Mouse (Mus musculus) MEL (cell line): ENCODE results near the gene Atp5d. TPM values are rescaled to one million over a fixed set of nuclear protein-coding genes. Genes with fewer than 3 reads are reported as not detected.

Experiments used
- DNase-seq: peaks from one replicate; pipeline ENCODE4 v3.0.0; 2011; ENCODE audit warnings: low read depth, low spot score
- H3K27ac ChIP-seq: 2 replicates; pipeline ENCODE4 v1.5.1; 2012; ENCODE audit warnings: low read depth, mild to moderate bottlenecking, control low read depth, low read length, moderate library complexity; ENCODE audit not compliant: control insufficient read depth
- H3K27me3 ChIP-seq, 2 experiments: fragments of 150-350 bp in 1 of 2; sonication (generic) in 1 of 2; 2 replicates each; pipeline ENCODE4 v1.6.1; 2012; ENCODE audit warnings: low read length in 2 of 2, mild to moderate bottlenecking in 2 of 2, improper control_type of control experiment in 1 of 2, moderate library complexity in 1 of 2; ENCODE audit not compliant: insufficient read depth in 2 of 2, control insufficient read depth in 1 of 2
- H3K36me3 ChIP-seq, 2 experiments: 2 replicates each; pipeline ENCODE4 v1.6.1; 2012 to 2014; ENCODE audit warnings: low read length in 2 of 2, improper control_type of control experiment in 1 of 2, inconsistent platforms in 1 of 2, mild to moderate bottlenecking in 1 of 2; ENCODE audit not compliant: insufficient read depth in 2 of 2, control insufficient read depth in 1 of 2
- H3K4me1 ChIP-seq, 2 experiments: fragments of 150-350 bp in 1 of 2; sonication (generic) in 1 of 2; 2 replicates each; pipeline ENCODE4 v1.6.1; 2012; ENCODE audit warnings: low read length in 2 of 2, improper control_type of control experiment in 1 of 2, mild to moderate bottlenecking in 1 of 2; ENCODE audit not compliant: insufficient read depth in 2 of 2, control insufficient read depth in 1 of 2
- H3K4me3 ChIP-seq, 2 experiments: fragments of 150-350 bp in 1 of 2; sonication (generic) in 1 of 2; 2 replicates each; pipeline ENCODE4 v1.5.1; 2012; ENCODE audit warnings: low read depth in 2 of 2, low read length in 2 of 2, mild to moderate bottlenecking in 2 of 2, moderate library complexity in 2 of 2, control low read depth in 1 of 2, improper control_type of control experiment in 1 of 2; ENCODE audit not compliant: control insufficient read depth in 1 of 2, insufficient read depth in 1 of 2
- H3K79me2 ChIP-seq: 2 replicates; pipeline ENCODE4 v1.6.1; 2012; ENCODE audit warnings: mild to moderate bottlenecking, low read length, moderate library complexity; ENCODE audit not compliant: control insufficient read depth, poor library complexity, insufficient read depth
- H3K9ac ChIP-seq: 2 replicates; pipeline ENCODE4 v1.6.1; 2012; ENCODE audit warnings: low read depth, mild to moderate bottlenecking, control low read depth, low read length, moderate library complexity; ENCODE audit not compliant: control insufficient read depth, poor library complexity, severe bottlenecking
- H3K9me3 ChIP-seq: fragments of 150-350 bp; sonication (generic); replicated peaks from 2 replicates; pipeline ENCODE4 v1.6.1; 2012; ENCODE audit warnings: mild to moderate bottlenecking, low read length, improper control_type of control experiment, moderate library complexity; ENCODE audit not compliant: insufficient read depth
- ELF1 ChIP-seq: IDR thresholded peaks from 2 replicates; pipeline ENCODE4 v1.6.1; 2014; ENCODE audit warnings: low read depth, mild to moderate bottlenecking, inconsistent platforms, low read length, improper control_type of control experiment, moderate library complexity
- EP300 ChIP-seq, 2 experiments: IDR thresholded peaks; 2 replicates each; pipeline ENCODE4 v1.6.1; 2011; ENCODE audit warnings: improper control_type of control experiment in 2 of 2, low read length in 2 of 2, low read depth in 1 of 2, mild to moderate bottlenecking in 1 of 2
- ETS1 ChIP-seq: IDR thresholded peaks from 2 replicates; pipeline ENCODE4 v1.6.1; 2012; ENCODE audit warnings: low read depth, mild to moderate bottlenecking, inconsistent platforms, low read length, improper control_type of control experiment, moderate library complexity
- GABPA ChIP-seq: IDR thresholded peaks from 2 replicates; pipeline ENCODE4 v1.6.1; 2012; ENCODE audit warnings: low read depth, mild to moderate bottlenecking, inconsistent platforms, low read length, improper control_type of control experiment, moderate library complexity
- GATA1 ChIP-seq: IDR thresholded peaks from 2 replicates; pipeline ENCODE4 v1.6.1; 2011; ENCODE audit warnings: low read depth, low read length, improper control_type of control experiment
- JUND ChIP-seq: IDR thresholded peaks from 2 replicates; pipeline ENCODE4 v1.6.1; 2011; ENCODE audit warnings: low read depth, mild to moderate bottlenecking, improper control_type of control experiment, low read length
- KAT2A ChIP-seq: conservative IDR thresholded peaks from 2 replicates; pipeline ENCODE4 v1.6.1; 2012; ENCODE audit warnings: low read depth, low read length, improper control_type of control experiment, inconsistent platforms
- MAFK ChIP-seq: IDR thresholded peaks from 2 replicates; pipeline ENCODE4 v1.6.1; 2011; ENCODE audit warnings: low read depth, mild to moderate bottlenecking, low read length, improper control_type of control experiment, borderline replicate concordance
- MEF2A ChIP-seq: IDR thresholded peaks from 2 replicates; pipeline ENCODE4 v1.6.1; 2014; ENCODE audit warnings: low read depth, mild to moderate bottlenecking, inconsistent platforms, low read length, improper control_type of control experiment; ENCODE audit not compliant: poor library complexity, insufficient replicate concordance, severe bottlenecking; ENCODE audit errors: extremely low read depth
- MYB ChIP-seq: IDR thresholded peaks from 2 replicates; pipeline ENCODE4 v1.6.1; 2011; ENCODE audit warnings: mild to moderate bottlenecking, low read depth, low read length, improper control_type of control experiment
- MYC ChIP-seq: IDR thresholded peaks from 2 replicates; pipeline ENCODE4 v1.6.1; 2011; ENCODE audit warnings: low read depth, mild to moderate bottlenecking, low read length, improper control_type of control experiment, moderate library complexity
- NELFE ChIP-seq: IDR thresholded peaks from 2 replicates; pipeline ENCODE4 v1.6.1; 2011; ENCODE audit warnings: low read depth, low read length, improper control_type of control experiment
- POLR2A ChIP-seq, 2 experiments: IDR thresholded peaks; 2 replicates each; pipeline ENCODE4 v1.6.1; 2011 to 2012; ENCODE audit warnings: low read length in 2 of 2, mild to moderate bottlenecking in 2 of 2, control low read depth in 1 of 2, improper control_type of control experiment in 1 of 2, low read depth in 1 of 2, moderate library complexity in 1 of 2; ENCODE audit not compliant: control insufficient read depth in 1 of 2, insufficient read depth in 1 of 2, poor library complexity in 1 of 2
- POLR2AphosphoS5 ChIP-seq: IDR thresholded peaks from 2 replicates; pipeline ENCODE4 v1.6.1; 2012; ENCODE audit warnings: low read depth, borderline replicate concordance, mild to moderate bottlenecking, inconsistent platforms, low read length, moderate library complexity, mixed read lengths
- RAD21 ChIP-seq: IDR thresholded peaks from 2 replicates; pipeline ENCODE4 v1.6.1; 2011; ENCODE audit warnings: mild to moderate bottlenecking, low read depth, low read length, improper control_type of control experiment
- RCOR1 ChIP-seq: IDR thresholded peaks from 2 replicates; pipeline ENCODE4 v1.6.1; 2012; ENCODE audit warnings: low read depth, mild to moderate bottlenecking, inconsistent platforms, low read length, improper control_type of control experiment
- SIN3A ChIP-seq: IDR thresholded peaks from 2 replicates; pipeline ENCODE4 v1.6.1; 2012; ENCODE audit warnings: low read length, improper control_type of control experiment, inconsistent platforms
- SMC3 ChIP-seq: IDR thresholded peaks from 2 replicates; pipeline ENCODE4 v1.6.1; 2011; ENCODE audit warnings: low read depth, low read length, improper control_type of control experiment
- TAL1 ChIP-seq: IDR thresholded peaks from 2 replicates; pipeline ENCODE4 v1.6.1; 2012; ENCODE audit warnings: mild to moderate bottlenecking, inconsistent platforms, low read length, moderate library complexity, mixed read lengths
- TBP ChIP-seq: IDR thresholded peaks from 2 replicates; pipeline ENCODE4 v1.8.0; 2011; ENCODE audit warnings: low read depth, low read length, improper control_type of control experiment
- TCF12 ChIP-seq: IDR thresholded peaks from 2 replicates; pipeline ENCODE4 v1.6.1; 2014; ENCODE audit warnings: low read depth, mild to moderate bottlenecking, inconsistent platforms, low read length, improper control_type of control experiment, moderate library complexity
- UBTF ChIP-seq: IDR thresholded peaks from 2 replicates; pipeline ENCODE4 v1.6.1; 2012; ENCODE audit warnings: low read depth, mild to moderate bottlenecking, inconsistent platforms, low read length, improper control_type of control experiment, moderate library complexity, borderline replicate concordance; ENCODE audit not compliant: insufficient read depth
- USF1 ChIP-seq: IDR thresholded peaks from 2 replicates; pipeline ENCODE4 v1.6.1; 2014; ENCODE audit warnings: low read depth, mild to moderate bottlenecking, inconsistent platforms, low read length, improper control_type of control experiment, moderate library complexity
- USF2 ChIP-seq, 2 experiments: IDR thresholded peaks; 2 replicates each; pipeline ENCODE4 v1.6.1; 2011 to 2012; ENCODE audit warnings: improper control_type of control experiment in 2 of 2, low read length in 2 of 2, borderline replicate concordance in 1 of 2, inconsistent platforms in 1 of 2, low read depth in 1 of 2, mild to moderate bottlenecking in 1 of 2; ENCODE audit not compliant: insufficient read depth in 1 of 2
- ZC3H11A ChIP-seq: IDR thresholded peaks from 2 replicates; pipeline ENCODE4 v1.6.1; 2012; ENCODE audit warnings: low read depth, mild to moderate bottlenecking, inconsistent platforms, low read length, improper control_type of control experiment
- ZMIZ1 ChIP-seq: IDR thresholded peaks from 2 replicates; pipeline ENCODE4 v1.6.1; 2012; ENCODE audit warnings: low read depth, mild to moderate bottlenecking, inconsistent platforms, low read length, improper control_type of control experiment, moderate library complexity
- ZNF384 ChIP-seq: IDR thresholded peaks from 2 replicates; pipeline ENCODE4 v1.6.1; 2012; ENCODE audit warnings: low read depth, mild to moderate bottlenecking, inconsistent platforms, low read length, improper control_type of control experiment
- polyA plus RNA-seq, 2 experiments: library from polyadenylated mRNA; stranded (reverse) in 1 of 2; unstranded in 1 of 2; fragments of >175 nt in 1 of 2; fragments of >200 nt in 1 of 2; gene quantifications; 2 replicates each; pipeline versions ENCODE4 v1.2.1 to v1.2.4; 2012; ENCODE audit warnings: low replicate concordance in 2 of 2, low read depth in 1 of 2; ENCODE audit not compliant: insufficient read length in 2 of 2, insufficient read depth in 1 of 2, missing spikeins in 1 of 2
- total RNA-seq: library from RNA; depleted of rRNA; stranded (reverse); fragments of 300-350 nt; gene quantifications from 2 replicates; pipeline ENCODE4 v1.2.3, GENCODE M21; 2012

Atp5d gene
- total and polyA plus RNA-seq, 3 experiments = 300 to 657 (median 308) TPM

GRCm38 (mm10) chr10:80188453-80189024 is 50.1 kb downstream of the Atp5d start:
- no peaks in the 10 kb centered on the region for H3K27me3 ChIP-seq
- H3K9me3 ChIP-seq = no peaks in the 10 kb centered on the region
- TF ChIP-seq EP300 (IDR thresholded peaks at IDR 0.05; ENCODE audit: low read depth in 1 of 2, low read length in 2 of 2) (no peak), RAD21 (no peak), JUND (no peak), MYC (no peak), SIN3A (no peak), KAT2A (no peak), MAFK (no peak), TBP (no peak), TCF12 (no peak), USF1 (no peak), SMC3 (no peak), RCOR1 (no peak), UBTF (no peak), GATA1 (no peak)
- H3K36me3 ChIP-seq = no peaks in the 10 kb centered on the region
- H3K9ac ChIP-seq = no peak overlapping the region
- H3K4me1 ChIP-seq = no peaks in the 10 kb centered on the region
- no peak for DNase-seq
- H3K79me2 ChIP-seq = no peaks in the 10 kb centered on the region
- no peak overlapping the region for H3K4me3 ChIP-seq
- no peak overlapping the region for H3K27ac ChIP-seq

DNA sequence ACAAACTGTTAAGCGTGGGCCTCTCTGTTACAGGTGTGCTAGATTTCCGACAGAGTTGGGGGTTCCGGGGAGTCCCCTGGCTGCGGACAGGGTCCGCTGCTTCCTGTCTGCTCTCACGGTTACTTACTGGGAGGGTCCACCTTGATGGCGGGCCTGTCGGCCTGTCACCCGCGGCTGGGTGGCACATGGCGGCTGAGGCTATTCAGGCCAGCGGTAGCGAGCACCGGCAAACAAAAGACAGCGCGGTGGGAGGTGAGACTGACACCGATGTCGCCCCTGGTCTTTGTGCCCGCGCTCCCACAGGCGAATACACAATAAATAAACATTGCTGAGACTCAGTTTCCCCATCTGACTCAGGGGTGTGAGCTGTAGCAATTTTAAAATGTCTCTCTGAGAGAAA is 51.6 kb downstream of the Atp5d start:
- no peaks in the 10 kb centered on the region for H3K79me2 ChIP-seq
- H3K9ac ChIP-seq = no peak overlapping the region
- H3K27me3 ChIP-seq = no peaks in the 10 kb centered on the region
- no peaks in the 10 kb centered on the region for H3K9me3 ChIP-seq
- DNase-seq = no peak
- no peaks in the 10 kb centered on the region for H3K36me3 ChIP-seq
- H3K4me3 ChIP-seq = no peak overlapping the region
- H3K27ac ChIP-seq = no peak overlapping the region
- H3K4me1 ChIP-seq = no peaks in the 10 kb centered on the region
- TF ChIP-seq ZC3H11A (no peak), MAFK (no peak), EP300 (IDR thresholded peaks at IDR 0.05; ENCODE audit: low read depth in 1 of 2, low read length in 2 of 2) (no peak), POLR2A (IDR thresholded peaks at IDR 0.05; ENCODE audit: control insufficient read depth in 1 of 2, insufficient read depth in 1 of 2, low read depth in 1 of 2, low read length in 2 of 2, poor library complexity in 1 of 2) (no peak), POLR2AphosphoS5 (no peak), ELF1 (no peak), USF2 (IDR thresholded peaks at IDR 0.05; ENCODE audit: borderline replicate concordance in 1 of 2, insufficient read depth in 1 of 2, low read depth in 1 of 2, low read length in 2 of 2) (no peak), MYB (no peak), RCOR1 (no peak), USF1 (no peak), ZNF384 (no peak), MEF2A (no peak), GABPA (no peak), NELFE (no peak), MYC (no peak), TAL1 (no peak), ZMIZ1 (no peak), ETS1 (no peak), KAT2A (no peak)
